Mouse (Mus musculus) lung, postnatal 0 days (tissue): Measurements from ENCODE around the gene Slc25a33.

Experiments
- CTCF ChIP-seq: IDR thresholded peaks from 2 replicates; pipeline ENCODE4 v1.5.1; 2016; ENCODE audit warnings: antibody characterized with exemption, mild to moderate bottlenecking
- EP300 ChIP-seq: IDR thresholded peaks from 2 replicates; pipeline ENCODE4 v1.6.1; 2016; ENCODE audit warnings: antibody characterized with exemption, mild to moderate bottlenecking, control low read depth

- TF ChIP-seq CTCF, result no peak
- TF ChIP-seq EP300, result no peak
These were observed 59.5 kb downstream of the Slc25a33 start for GRCm38 (mm10) chr4:149714542-149714941.
